Mouse (Mus musculus): ENCODE measurements around the gene Vta1. TPM values are rescaled to one million over a fixed set of nuclear protein-coding genes. Genes with fewer than 3 reads are reported as not detected.

Gene Vta1
- total and polyA plus RNA-seq, 2 experiments from 2014 or later, result 25.0 to 66.9 TPM

GRCm38 (mm10) chr10:14639635-14640034, 65.7 kb downstream of the Vta1 start:
- TF ChIP-seq CTCF (IDR thresholded peaks at IDR 0.05; ENCODE audit: low read depth) (no peak), EP300 (IDR thresholded peaks at IDR 0.05; ENCODE audit: low read depth) (no peak)
- no peak for DNase-seq (ENCODE audit: low spot score)
- no peaks in the 10 kb centered on the region for H3K9me3 ChIP-seq (replicated peaks; ENCODE audit: control insufficient read depth, low read length)
- no peak overlapping the region for H3K4me3 ChIP-seq (ENCODE audit: low read depth, low read length)
- H3K4me1 ChIP-seq (ENCODE audit: control insufficient read depth, insufficient read depth), result no peaks in the 10 kb centered on the region
- 75% methylated on average over 1 of the region's 1 CpGs for WGBS
- no peak overlapping the region for H3K27ac ChIP-seq (ENCODE audit: low read depth)
- no peaks in the 10 kb centered on the region for H3K27me3 ChIP-seq (ENCODE audit: control insufficient read depth, insufficient read depth, low read length)
- H3K4me2 ChIP-seq (ENCODE audit: low read depth, low read length), result no peak overlapping the region
- ATAC-seq (ENCODE audit: insufficient read depth, low read depth), result no peak
- H3K36me3 ChIP-seq (replicated peaks; ENCODE audit: control insufficient read depth, insufficient read depth, low read length), result no peaks in the 10 kb centered on the region
- no peak overlapping the region for H3K9ac ChIP-seq (replicated peaks; ENCODE audit: low read depth, low read length)

DNA sequence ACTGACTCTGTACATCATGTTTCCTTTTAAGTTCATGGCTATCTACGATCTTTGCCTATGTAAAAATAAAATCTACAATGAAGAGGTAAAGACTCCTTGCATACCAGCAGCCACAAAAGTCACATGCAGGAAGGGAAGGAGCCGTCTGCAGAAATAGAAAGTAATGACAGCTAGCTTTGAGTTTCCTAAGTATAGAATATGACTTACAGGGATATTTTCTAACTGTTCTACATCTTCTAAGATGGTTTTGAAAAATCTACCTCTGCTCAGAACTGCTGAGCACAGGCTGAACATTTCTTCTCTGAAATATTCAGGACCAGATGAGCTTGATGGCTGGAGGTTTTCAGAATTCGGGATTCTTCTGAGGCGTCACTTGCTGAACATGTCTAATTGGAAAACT, 66.3 kb downstream of the Vta1 start:
- no peak overlapping the region for H3K4me2 ChIP-seq (ENCODE audit: low read depth, low read length)
- DNase-seq (ENCODE audit: low spot score) (no peak), ATAC-seq (ENCODE audit: insufficient read depth, low read depth) (no peak)
- H3K9me3 ChIP-seq (replicated peaks; ENCODE audit: control insufficient read depth, low read length), result no peaks in the 10 kb centered on the region
- 70% methylated on average over 4 of the region's 4 CpGs for WGBS
- no peak overlapping the region for H3K27ac ChIP-seq (ENCODE audit: low read depth)
- no peaks in the 10 kb centered on the region for H3K27me3 ChIP-seq (ENCODE audit: control insufficient read depth, insufficient read depth, low read length)
- H3K36me3 ChIP-seq (replicated peaks; ENCODE audit: control insufficient read depth, insufficient read depth, low read length), result no peaks in the 10 kb centered on the region
- no peaks in the 10 kb centered on the region for H3K4me1 ChIP-seq (ENCODE audit: control insufficient read depth, insufficient read depth)
- no peak overlapping the region for H3K9ac ChIP-seq (replicated peaks; ENCODE audit: low read depth, low read length)
- TF ChIP-seq CTCF (IDR thresholded peaks at IDR 0.05; ENCODE audit: low read depth), result no peak
- TF ChIP-seq EP300 (IDR thresholded peaks at IDR 0.05; ENCODE audit: low read depth), result no peak
- H3K4me3 ChIP-seq (ENCODE audit: low read depth, low read length), result no peak overlapping the region

- 95% methylated on average over 1 of the region's 1 CpGs for WGBS
- H3K36me3 ChIP-seq (replicated peaks; ENCODE audit: control insufficient read depth, insufficient read depth, low read length), result no peaks in the 10 kb centered on the region
- no peak for ATAC-seq (ENCODE audit: insufficient read depth, low read depth)
- H3K9me3 ChIP-seq (replicated peaks; ENCODE audit: control insufficient read depth, low read length), result no peaks in the 10 kb centered on the region
- H3K4me2 ChIP-seq (ENCODE audit: low read depth, low read length), result no peak overlapping the region
- H3K9ac ChIP-seq (replicated peaks; ENCODE audit: low read depth, low read length), result no peak overlapping the region
- H3K4me1 ChIP-seq (ENCODE audit: control insufficient read depth, insufficient read depth), result no peaks in the 10 kb centered on the region
- TF ChIP-seq CTCF (IDR thresholded peaks at IDR 0.05; ENCODE audit: low read depth) (no peak), EP300 (IDR thresholded peaks at IDR 0.05; ENCODE audit: low read depth) (no peak)
- no peak overlapping the region for H3K27ac ChIP-seq (ENCODE audit: low read depth)
- no peak for DNase-seq (ENCODE audit: low spot score)
- H3K27me3 ChIP-seq (ENCODE audit: control insufficient read depth, insufficient read depth, low read length), result no peaks in the 10 kb centered on the region
- H3K4me3 ChIP-seq (ENCODE audit: low read depth, low read length), result no peak overlapping the region
These were observed 79.7 kb downstream of the Vta1 start for GRCm38 (mm10) chr10:14625706-14626105.

DNA sequence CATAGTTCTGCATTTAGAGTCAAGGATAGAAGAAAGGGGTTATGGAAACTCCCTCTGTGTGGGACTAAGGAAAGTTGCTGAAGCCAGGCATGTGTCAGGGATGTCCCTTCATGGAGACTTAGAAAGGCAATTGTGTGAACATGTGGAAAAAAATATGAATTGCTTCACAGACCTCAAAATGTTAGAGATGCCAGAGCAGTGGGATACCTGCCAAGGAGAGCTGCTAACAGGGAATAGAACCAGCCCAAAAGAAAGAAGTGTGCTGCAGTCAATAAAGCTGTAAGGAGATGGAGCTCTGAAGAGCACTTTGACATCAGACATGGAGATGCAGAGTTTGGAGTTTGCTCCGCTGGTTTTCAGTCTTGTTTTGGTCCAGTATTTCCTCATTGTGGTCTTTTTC, 86.2 kb downstream of the Vta1 start:
- Histone ChIP-seq H3K9ac (replicated peaks; ENCODE audit: low read depth, low read length) (no peak overlapping the region), H3K27me3 (ENCODE audit: control insufficient read depth, insufficient read depth, low read length) (no peaks in the 10 kb centered on the region), H3K27ac (ENCODE audit: low read depth) (no peak overlapping the region), H3K4me3 (ENCODE audit: low read depth, low read length) (no peak overlapping the region), H3K9me3 (replicated peaks; ENCODE audit: control insufficient read depth, low read length) (no peaks in the 10 kb centered on the region), H3K4me2 (ENCODE audit: low read depth, low read length) (no peak overlapping the region), H3K36me3 (replicated peaks; ENCODE audit: control insufficient read depth, insufficient read depth, low read length) (no peaks in the 10 kb centered on the region), H3K4me1 (ENCODE audit: control insufficient read depth, insufficient read depth) (no peaks in the 10 kb centered on the region)
- TF ChIP-seq EP300 (IDR thresholded peaks at IDR 0.05; ENCODE audit: low read depth), result no peak
- TF ChIP-seq CTCF (IDR thresholded peaks at IDR 0.05; ENCODE audit: low read depth), result no peak
- DNase-seq (ENCODE audit: low spot score) (no peak), ATAC-seq (ENCODE audit: insufficient read depth, low read depth) (no peak)
- 70% methylated on average over 1 of the region's 1 CpGs for WGBS

DNA sequence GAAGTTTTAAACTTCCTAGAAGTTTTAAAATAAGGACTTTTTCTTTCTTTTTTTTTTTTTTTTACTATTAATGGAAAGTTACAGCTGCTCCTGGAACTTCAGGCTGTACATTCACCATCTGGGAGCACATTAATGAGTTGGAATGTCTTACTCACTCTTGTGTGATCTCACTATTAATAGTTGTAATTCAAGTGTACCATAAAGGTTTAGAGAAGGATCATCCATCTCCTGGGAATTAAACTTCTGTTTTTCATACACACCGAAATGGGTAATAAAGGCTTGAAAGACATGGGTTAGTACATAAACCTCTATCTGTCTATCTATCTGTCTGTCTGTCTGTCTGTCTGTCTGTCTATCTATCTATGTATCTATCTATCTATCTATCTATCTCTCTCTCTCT, 87.1 kb downstream of the Vta1 start:
- Histone ChIP-seq H3K4me3 (ENCODE audit: low read depth, low read length) (no peak overlapping the region), H3K27ac (ENCODE audit: low read depth) (no peak overlapping the region), H3K4me1 (ENCODE audit: control insufficient read depth, insufficient read depth) (no peaks in the 10 kb centered on the region), H3K9me3 (replicated peaks; ENCODE audit: control insufficient read depth, low read length) (no peaks in the 10 kb centered on the region), H3K27me3 (ENCODE audit: control insufficient read depth, insufficient read depth, low read length) (no peaks in the 10 kb centered on the region), H3K9ac (replicated peaks; ENCODE audit: low read depth, low read length) (no peak overlapping the region), H3K4me2 (ENCODE audit: low read depth, low read length) (no peak overlapping the region), H3K36me3 (replicated peaks; ENCODE audit: control insufficient read depth, insufficient read depth, low read length) (no peaks in the 10 kb centered on the region)
- no peak for DNase-seq (ENCODE audit: low spot score)
- WGBS, result 73% methylated on average over 1 of the region's 1 CpGs
- no peak for ATAC-seq (ENCODE audit: insufficient read depth, low read depth)
- TF ChIP-seq EP300 (IDR thresholded peaks at IDR 0.05; ENCODE audit: low read depth) (no peak), CTCF (IDR thresholded peaks at IDR 0.05; ENCODE audit: low read depth) (no peak)

DNA sequence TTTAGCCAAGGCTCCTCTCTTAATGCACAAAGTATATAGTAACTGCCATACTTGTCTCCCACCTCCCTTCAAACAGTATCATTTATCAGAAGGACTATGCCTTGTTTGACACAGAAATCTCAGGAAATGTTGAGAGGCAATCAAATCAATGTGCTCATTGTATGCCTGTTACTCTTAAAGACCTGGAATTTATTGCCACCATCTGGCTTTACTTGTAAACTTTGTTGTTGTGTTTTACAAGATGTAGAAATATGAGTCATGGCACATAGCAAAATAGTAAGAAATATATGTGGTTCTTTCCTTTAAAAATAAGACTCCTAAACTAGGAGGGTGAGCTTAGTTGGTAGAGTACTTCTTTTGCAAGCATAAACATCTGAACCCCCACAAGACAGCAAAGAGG, 89.9 kb downstream of the Vta1 start:
- TF ChIP-seq CTCF (IDR thresholded peaks at IDR 0.05; ENCODE audit: low read depth) (no peak), EP300 (IDR thresholded peaks at IDR 0.05; ENCODE audit: low read depth) (no peak)
- Histone ChIP-seq H3K9me3 (replicated peaks; ENCODE audit: control insufficient read depth, low read length) (no peaks in the 10 kb centered on the region), H3K4me1 (ENCODE audit: control insufficient read depth, insufficient read depth) (no peaks in the 10 kb centered on the region), H3K4me3 (ENCODE audit: low read depth, low read length) (no peak overlapping the region), H3K27ac (ENCODE audit: low read depth) (no peak overlapping the region), H3K36me3 (replicated peaks; ENCODE audit: control insufficient read depth, insufficient read depth, low read length) (no peaks in the 10 kb centered on the region), H3K27me3 (ENCODE audit: control insufficient read depth, insufficient read depth, low read length) (no peaks in the 10 kb centered on the region), H3K4me2 (ENCODE audit: low read depth, low read length) (no peak overlapping the region), H3K9ac (replicated peaks; ENCODE audit: low read depth, low read length) (no peak overlapping the region)
- no peak for DNase-seq (ENCODE audit: low spot score)
- ATAC-seq (ENCODE audit: insufficient read depth, low read depth), result no peak

All from heart, postnatal 0 days (tissue).